Mouse (Mus musculus) thymus, postnatal 25 days (tissue): ENCODE measurements around the gene Siae.

Experiments used
- DNase-seq: peaks from one replicate; pipeline ENCODE4 v3.0.0; 2022

Siae gene

GRCm38 (mm10) chr9:37627263-37627662 lies 71.8 kb downstream of the Siae start:
- no peak for DNase-seq

- no peak for DNase-seq
These were observed 73.1 kb downstream of the Siae start for GRCm38 (mm10) chr9:37628581-37628980.

GRCm38 (mm10) chr9:37629941-37630340 lies 74.4 kb downstream of the Siae start:
- DNase-seq, result no peak

GRCm38 (mm10) chr9:37632305-37632704 lies 76.8 kb downstream of the Siae start:
- DNase-seq, result no peak

GRCm38 (mm10) chr9:37634269-37634668 lies 78.8 kb downstream of the Siae start:
- DNase-seq, result no peak

GRCm38 (mm10) chr9:37636335-37636734 lies 80.8 kb downstream of the Siae start:
- peak; percentile 43 for DNase-seq

- DNase-seq, result no peak
These were observed 81.5 kb downstream of the Siae start for GRCm38 (mm10) chr9:37636800-37637542.

- no peak for DNase-seq
These were observed 83.2 kb downstream of the Siae start for GRCm38 (mm10) chr9:37638721-37639120.

- no peak for DNase-seq
These were observed 90.7 kb downstream of the Siae start for GRCm38 (mm10) chr9:37646246-37646645.

- DNase-seq, result no peak
These were observed 95.1 kb downstream of the Siae start for GRCm38 (mm10) chr9:37650639-37651038.

GRCm38 (mm10) chr9:37653836-37654235 lies 98.3 kb downstream of the Siae start:
- no peak for DNase-seq

GRCm38 (mm10) chr9:37655961-37656360 lies 100.5 kb downstream of the Siae start:
- DNase-seq, result no peak

GRCm38 (mm10) chr9:37656439-37656881 lies 101.0 kb downstream of the Siae start:
- peak; percentile 50 for DNase-seq

GRCm38 (mm10) chr9:37656931-37657481 lies 101.5 kb downstream of the Siae start, which contains the start of gene Tbrg1:
Gene Tbrg1, minus strand, starts transcription at chr9:37657312.
- DNase-seq, result peak; percentile 73

- DNase-seq, result no peak
These were observed 103.9 kb downstream of the Siae start for GRCm38 (mm10) chr9:37659413-37659812.

- DNase-seq, result no peak
These were observed 107.7 kb downstream of the Siae start for GRCm38 (mm10) chr9:37663210-37663609.

- DNase-seq, result no peak
These were observed 109.1 kb downstream of the Siae start for GRCm38 (mm10) chr9:37664604-37665003.

- DNase-seq, result no peak
These were observed 110.5 kb downstream of the Siae start for GRCm38 (mm10) chr9:37666045-37666444.

GRCm38 (mm10) chr9:37669115-37669514 lies 113.6 kb downstream of the Siae start, which contains the start of gene Panx3:
Gene Panx3, minus strand, starts transcription at chr9:37669235.
- DNase-seq, result no peak

- no peak for DNase-seq
These were observed 114.2 kb downstream of the Siae start for GRCm38 (mm10) chr9:37669678-37670077.

GRCm38 (mm10) chr9:37670261-37670660 lies 114.8 kb downstream of the Siae start:
- DNase-seq, result no peak

- no peak for DNase-seq
These were observed 119.8 kb downstream of the Siae start for GRCm38 (mm10) chr9:37675287-37675686.

- DNase-seq, result no peak
These were observed 125.6 kb downstream of the Siae start for GRCm38 (mm10) chr9:37681123-37681522.

GRCm38 (mm10) chr9:37687288-37687940 lies 131.9 kb downstream of the Siae start:
- no peak for DNase-seq
